Mouse (Mus musculus): ENCODE measurements around the gene Wfdc15b.

Wfdc15b gene

GRCm38 (mm10) chr2:164180124-164180523 is 41.3 kb downstream of the Wfdc15b start:
- DNase-seq (ENCODE audit: low spot score): no peak

DNA sequence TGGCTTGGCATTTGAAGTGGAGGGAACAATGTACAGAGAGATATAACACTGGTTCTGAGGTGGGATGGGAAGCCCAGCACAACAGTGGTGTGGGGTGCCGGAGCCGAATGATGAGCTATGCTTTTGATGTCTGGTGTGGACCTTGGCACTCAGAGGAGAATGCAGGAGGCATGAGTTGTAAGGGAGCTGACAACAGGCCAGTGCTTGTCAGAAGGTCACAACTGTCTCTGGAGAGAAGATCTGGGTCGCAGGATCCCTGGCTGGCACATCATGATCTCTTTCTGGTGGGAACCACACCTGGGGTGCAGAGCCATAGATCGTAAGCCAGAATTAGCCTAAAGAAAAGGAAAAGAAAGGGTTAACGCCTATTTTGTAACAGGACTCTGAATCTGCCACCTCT is 43.6 kb downstream of the Wfdc15b start:
- no peak for DNase-seq (ENCODE audit: low spot score)

DNA sequence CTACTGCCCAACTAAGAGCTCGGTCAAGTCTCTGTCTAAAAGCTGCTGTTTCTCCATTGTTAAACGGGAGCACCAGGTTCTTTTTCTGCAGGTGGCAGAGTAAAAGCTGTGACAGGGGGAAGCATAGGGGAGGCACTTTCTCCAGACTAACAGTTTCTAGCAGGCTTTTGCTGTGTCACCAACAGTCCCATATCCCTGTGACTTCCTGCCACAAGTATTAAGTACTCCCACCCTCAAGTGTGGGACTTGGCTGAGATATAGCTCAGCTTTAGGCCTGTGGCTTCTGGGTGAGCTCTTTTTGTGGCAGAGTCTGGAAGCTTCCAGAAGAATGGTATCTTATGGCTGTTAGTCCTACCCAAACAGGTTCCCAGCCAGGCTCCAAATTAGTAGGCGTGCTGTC is 45.6 kb downstream of the Wfdc15b start:
- DNase-seq (ENCODE audit: low spot score): no peak

DNA sequence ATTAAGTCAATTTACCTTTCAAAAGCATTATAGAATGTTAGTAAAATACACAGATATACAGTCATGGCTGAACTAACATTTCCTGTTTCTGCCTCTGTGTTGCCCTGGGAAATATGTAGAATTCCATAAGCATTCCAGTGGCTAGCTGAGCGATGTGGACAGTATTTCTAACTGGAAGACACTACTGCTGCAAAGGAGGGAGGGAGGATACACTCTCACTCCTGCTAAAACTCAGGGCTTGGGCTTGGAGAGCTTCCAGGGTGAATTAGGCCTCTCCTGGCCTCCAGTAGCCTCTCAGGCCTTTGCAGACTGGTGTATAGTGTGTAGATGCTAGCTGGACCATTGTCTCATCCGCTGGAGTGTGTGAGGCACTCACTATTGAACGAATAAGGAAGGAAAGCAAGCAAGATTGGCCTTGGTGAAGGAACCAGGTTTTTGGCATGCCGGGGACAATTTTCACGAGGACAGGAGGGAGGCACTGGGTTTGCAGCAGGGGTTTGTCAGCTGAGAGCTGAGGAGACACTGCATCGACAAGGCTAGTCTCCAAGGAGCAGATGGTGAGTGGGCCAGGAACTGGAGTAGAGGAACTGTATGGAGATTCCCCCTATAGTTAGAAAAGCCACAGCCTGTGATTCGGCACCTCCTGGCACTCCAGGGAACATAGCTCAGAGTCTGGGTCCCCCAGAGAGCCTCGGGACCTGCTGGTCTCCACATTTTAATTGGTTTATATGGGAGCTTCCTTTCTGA is 46.6 kb downstream of the Wfdc15b start:
- DNase-seq (ENCODE audit: low spot score): no peak

- DNase-seq (ENCODE audit: low spot score): no peak
Measured at GRCm38 (mm10) chr2:164173394-164173793, 48.1 kb downstream of the Wfdc15b start.

GRCm38 (mm10) chr2:164170902-164171301 is 50.6 kb downstream of the Wfdc15b start, which contains the start of gene Kcns1:
Kcns1 (minus strand) TSS chr2:164171113.
- no peak for DNase-seq (ENCODE audit: low spot score)

DNA sequence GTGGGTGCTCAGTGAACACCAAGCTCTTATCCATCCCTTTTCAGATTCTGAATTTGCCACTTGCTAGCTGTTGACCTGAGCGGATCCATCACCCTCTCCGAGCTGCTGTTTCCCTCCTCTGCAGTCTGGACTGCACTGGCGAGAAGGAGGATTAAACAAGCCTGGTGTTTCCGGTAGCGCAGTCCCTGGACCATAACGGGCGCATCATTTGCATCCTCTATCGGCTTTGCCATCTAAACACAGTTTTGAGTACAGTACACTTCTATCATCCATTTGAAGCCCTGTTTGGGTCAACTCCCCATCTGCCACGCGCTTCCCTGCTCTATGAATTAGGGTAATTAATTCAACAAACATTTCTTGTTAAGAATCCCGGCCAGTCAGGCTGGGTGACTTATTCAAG is 51.1 kb downstream of the Wfdc15b start:
- no peak for DNase-seq (ENCODE audit: low spot score)

DNA sequence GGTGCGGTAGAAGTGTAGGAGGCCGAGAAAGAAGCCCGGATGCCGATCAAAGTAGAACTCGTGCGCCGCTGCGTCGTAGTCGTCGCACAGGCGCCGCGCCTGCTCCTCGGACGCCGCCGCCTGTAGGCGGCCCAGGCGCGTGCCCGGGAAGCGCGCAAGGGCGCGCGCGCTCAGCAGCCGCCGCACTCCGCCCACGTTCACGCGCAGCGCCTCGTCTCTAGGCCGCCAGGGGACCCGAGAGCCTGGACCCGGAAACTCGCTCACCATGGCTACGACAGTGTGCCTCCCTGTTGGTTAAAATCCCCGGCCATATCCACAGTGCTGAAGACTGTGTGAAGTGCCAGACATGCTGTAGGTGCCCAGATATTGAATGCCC is 52.9 kb downstream of the Wfdc15b start:
- no peak for DNase-seq (ENCODE audit: low spot score)

DNA sequence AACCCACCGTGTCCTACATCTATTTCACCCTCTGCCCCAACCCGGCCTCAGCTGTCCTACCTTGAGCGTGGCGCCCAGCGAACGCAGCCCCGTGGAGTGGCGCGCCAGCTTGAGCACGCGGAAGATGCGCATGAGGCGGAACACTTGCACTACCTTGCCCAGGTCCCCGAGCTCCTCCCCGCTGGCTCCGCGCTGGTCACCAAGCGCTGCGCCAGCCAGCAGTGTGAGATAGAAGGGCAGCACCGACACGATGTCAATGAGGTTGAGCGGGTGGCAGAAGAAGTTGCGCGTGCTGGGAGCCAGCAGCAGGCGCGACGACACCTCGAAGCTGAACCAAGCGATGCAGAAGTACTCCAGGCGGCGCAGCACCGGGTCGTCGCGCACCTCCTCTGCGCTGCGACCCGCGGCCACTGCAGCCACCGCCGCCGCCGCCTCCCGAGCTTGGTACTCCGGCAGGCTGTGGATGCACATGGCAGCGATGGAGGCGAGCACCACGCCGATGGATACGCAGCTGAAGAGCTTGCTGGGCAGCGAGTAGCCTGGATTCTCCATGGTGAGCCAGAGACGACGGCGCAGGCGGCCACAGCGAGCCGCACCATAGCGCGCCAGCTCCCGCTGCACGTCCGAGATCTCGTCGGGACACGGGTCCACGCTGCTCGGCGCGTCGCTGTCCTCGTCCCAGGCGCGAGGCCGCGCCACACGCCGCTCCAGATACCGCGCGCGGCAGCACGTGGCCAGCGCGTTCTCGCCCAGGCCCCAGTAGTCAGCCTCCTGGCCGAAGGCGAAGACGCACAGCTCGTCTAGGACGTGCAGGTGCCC is 53.5 kb downstream of the Wfdc15b start:
- no peak for DNase-seq (ENCODE audit: low spot score)

DNA sequence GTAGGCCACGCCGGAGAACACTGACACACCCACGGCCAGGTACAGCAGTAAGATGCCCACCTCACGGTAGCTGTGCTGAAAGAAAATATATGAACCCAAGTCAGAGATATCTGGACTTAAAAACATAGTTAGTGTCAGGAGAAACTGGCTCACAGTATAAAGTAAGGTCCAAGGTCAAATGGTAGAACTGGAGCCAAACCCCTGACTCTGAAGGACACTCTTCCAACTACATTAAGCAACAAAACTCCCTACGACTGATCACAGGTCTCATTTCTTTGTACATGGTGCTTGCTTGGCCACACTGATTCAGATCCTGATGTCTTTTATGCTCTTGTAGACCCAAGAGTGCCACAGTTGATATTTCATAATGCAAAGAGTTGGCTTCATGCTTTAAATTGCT is 56.5 kb downstream of the Wfdc15b start:
- DNase-seq (ENCODE audit: low spot score): no peak
